ENCODE assay signal across 8 mouse cellular contexts in the genomic region with DNA sequence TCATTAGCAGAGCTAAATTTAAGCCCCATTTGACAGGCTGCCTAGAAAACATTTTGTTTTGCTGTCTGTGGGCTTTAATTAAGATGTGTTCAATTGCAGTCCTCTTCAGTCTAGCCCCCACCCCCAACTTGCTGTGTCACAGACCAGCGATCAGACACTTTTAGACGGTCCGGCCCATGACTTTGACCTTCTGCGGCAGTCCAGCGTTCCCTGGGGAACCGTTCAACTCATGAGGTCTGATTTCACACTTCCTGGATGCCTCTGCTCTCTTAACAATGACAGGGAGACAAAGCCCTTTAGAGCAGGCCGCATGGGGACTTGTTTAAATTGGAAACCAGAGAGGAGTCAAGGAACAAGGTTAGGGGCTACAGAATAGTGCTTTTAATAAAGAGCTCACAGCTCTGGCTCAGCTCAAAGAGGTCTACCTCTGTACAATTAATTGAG.
DNase-seq lines count a peak whose midpoint lies in the region; ATAC-seq lines count a peak whose summit lies in the region.

No protein-coding gene starts in this region.

- H3K9me3 ChIP-seq in embryonic facial prominence, embryonic 10.5 days = no peaks in the 10 kb centered on the region
- H3K9me3 ChIP-seq in hindbrain, embryonic 13.5 days = no peaks in the 10 kb centered on the region
- H3K9me3 ChIP-seq in midbrain, embryonic 15.5 days = no peaks in the 10 kb centered on the region

- under 1% methylated on average over 7 of the region's 7 CpGs for WGBS in embryonic facial prominence, embryonic 10.5 days
- 3% methylated on average over 7 of the region's 7 CpGs for WGBS in hindbrain, embryonic 13.5 days
- WGBS in midbrain, embryonic 15.5 days = 2% methylated on average over 7 of the region's 7 CpGs

- H3K9ac ChIP-seq in hindbrain, embryonic 13.5 days = no peak overlapping the region
- no peak overlapping the region for H3K9ac ChIP-seq in midbrain, embryonic 15.5 days

- no peaks in the 10 kb centered on the region for H3K36me3 ChIP-seq in embryonic facial prominence, embryonic 10.5 days (replicated peaks)
- H3K36me3 ChIP-seq in hindbrain, embryonic 13.5 days = no peaks in the 10 kb centered on the region
- no peaks in the 10 kb centered on the region for H3K36me3 ChIP-seq in midbrain, embryonic 15.5 days (replicated peaks)

- ATAC-seq in hindbrain, embryonic 13.5 days (ENCODE audit: low FRiP score) = peak; percentile 92
- peak; percentile 88 for ATAC-seq in midbrain, embryonic 15.5 days (replicated peaks)

- peak overlapping the region; percentile 32; the same call in 1 of the 2 replicates for H3K4me2 ChIP-seq in hindbrain, embryonic 13.5 days
- 0 out of 2 replicates have a peak overlapping the region, but pooled peaks have one; percentile 3 for H3K4me2 ChIP-seq in midbrain, embryonic 15.5 days

- H3K4me3 ChIP-seq in embryonic facial prominence, embryonic 10.5 days = no peak overlapping the region
- no peak overlapping the region for H3K4me3 ChIP-seq in hindbrain, embryonic 13.5 days
- H3K4me3 ChIP-seq in midbrain, embryonic 15.5 days = no peak overlapping the region

- H3K27ac ChIP-seq in embryonic facial prominence, embryonic 10.5 days (replicated peaks) = peak overlapping the region; percentile 5
- peak overlapping the region; percentile 31; the same call in 1 of the 2 replicates for H3K27ac ChIP-seq in hindbrain, embryonic 13.5 days
- H3K27ac ChIP-seq in midbrain, embryonic 15.5 days = no peak overlapping the region

- peaks cover 23% of the 10 kb centered on the region for H3K4me1 ChIP-seq in embryonic facial prominence, embryonic 10.5 days
- H3K4me1 ChIP-seq in hindbrain, embryonic 13.5 days (replicated peaks) = peaks cover 7% of the 10 kb centered on the region
- H3K4me1 ChIP-seq in midbrain, embryonic 15.5 days = peaks cover 6% of the 10 kb centered on the region

- H3K27me3 ChIP-seq in embryonic facial prominence, embryonic 10.5 days (replicated peaks; ENCODE audit: low read depth, poor library complexity, severe bottlenecking) = peaks cover 18% of the 10 kb centered on the region
- no peaks in the 10 kb centered on the region for H3K27me3 ChIP-seq in hindbrain, embryonic 13.5 days
- peaks cover 9% of the 10 kb centered on the region for H3K27me3 ChIP-seq in midbrain, embryonic 15.5 days (replicated peaks)

- peak; percentile 18 to 33 for DNase-seq in cerebellum, postnatal 10 days
- DNase-seq in cerebellum, adult 9-10 months = no peak
- DNase-seq in embryonic facial prominence, embryonic 10.5 days (ENCODE audit: low spot score) = peak; percentile 73
- no peak for DNase-seq in spleen, postnatal 14 days (ENCODE audit: low spot score in 2 of 2)
- DNase-seq in spleen, postnatal 4 days (ENCODE audit: low spot score in 2 of 2) = no peak
- no peak for DNase-seq in cerebellum, postnatal 25 days

Comparison
In these comparisons a context has a peak if more than half of its experiments do, and no peak if none do; other contexts are left out.
1. DNase-seq: peak in cerebellum, postnatal 10 days (2 of 2) and embryonic facial prominence, embryonic 10.5 days (single experiment); none in cerebellum, adult 9-10 months (single experiment), spleen, postnatal 14 days (0 of 2), spleen, postnatal 4 days (0 of 2) and cerebellum, postnatal 25 days (0 of 2).